Mouse (Mus musculus) frontal cortex, adult 2 months (tissue): ENCODE measurements around the gene Slc25a19. TPM values are rescaled to one million over a fixed set of nuclear protein-coding genes. Genes with fewer than 3 reads are reported as not detected.

Experiments used
- DNase-seq, 2 experiments: peaks; one replicate each; pipeline ENCODE4 v3.0.0; 2022; ENCODE audit warnings: low spot score in 1 of 2; ENCODE audit errors: extremely low spot score in 1 of 2
- polyA plus RNA-seq: library from polyadenylated mRNA; depleted of rRNA; stranded (reverse); fragments of >200 nt; gene quantifications from 2 replicates; pipeline ENCODE4 v1.2.3, GENCODE M21; 2012

Gene Slc25a19
- polyA plus RNA-seq, 1 experiment = 127 TPM

GRCm38 (mm10) chr11:115619949-115620348 is 8.1 kb downstream of the Slc25a19 start:
- DNase-seq = no peak

GRCm38 (mm10) chr11:115618732-115619516 is 9.2 kb downstream of the Slc25a19 start:
- no peak for DNase-seq

GRCm38 (mm10) chr11:115618001-115618400 is 10.1 kb downstream of the Slc25a19 start:
- DNase-seq = no peak

GRCm38 (mm10) chr11:115616893-115617292 is 11.2 kb downstream of the Slc25a19 start:
- DNase-seq = no peak

- DNase-seq = no peak
Measured at GRCm38 (mm10) chr11:115616371-115616770, 11.7 kb downstream of the Slc25a19 start.

- no peak for DNase-seq
Measured at GRCm38 (mm10) chr11:115615875-115616274, 12.2 kb downstream of the Slc25a19 start.

GRCm38 (mm10) chr11:115615108-115615825 is 12.8 kb downstream of the Slc25a19 start:
- DNase-seq = no peak

- no peak for DNase-seq
Measured at GRCm38 (mm10) chr11:115614346-115615107, 13.6 kb downstream of the Slc25a19 start.

- DNase-seq = no peak
Measured at GRCm38 (mm10) chr11:115613138-115613945, 14.8 kb downstream of the Slc25a19 start.

- peak; percentile 50 to 76 for DNase-seq
Measured at GRCm38 (mm10) chr11:115612410-115613137, 15.5 kb downstream of the Slc25a19 start, which contains the start of gene Mif4gd. Mif4gd (minus strand) TSS chr11:115612969.

- peak in 1 of 2 experiments; percentile 57 for DNase-seq
Measured at GRCm38 (mm10) chr11:115612059-115612409, 16.1 kb downstream of the Slc25a19 start.

GRCm38 (mm10) chr11:115611173-115611572 is 16.9 kb downstream of the Slc25a19 start:
- DNase-seq = no peak

- DNase-seq = no peak
Measured at GRCm38 (mm10) chr11:115609576-115609975, 18.5 kb downstream of the Slc25a19 start.

GRCm38 (mm10) chr11:115608421-115609399 is 19.4 kb downstream of the Slc25a19 start:
- no peak for DNase-seq

- no peak for DNase-seq
Measured at GRCm38 (mm10) chr11:115606733-115607132, 21.4 kb downstream of the Slc25a19 start.

- DNase-seq = no peak
Measured at GRCm38 (mm10) chr11:115604304-115604696, 23.8 kb downstream of the Slc25a19 start.

- DNase-seq = peak; percentile 52 to 84
Measured at GRCm38 (mm10) chr11:115603476-115604303, 24.4 kb downstream of the Slc25a19 start, which contains the start of the genes Mrps7 and Gga3. Mrps7 (plus strand) TSS chr11:115603925. Gga3 (minus strand) TSS chr11:115604051.
